Mouse (Mus musculus) gastrocnemius, postnatal 10 days (tissue): Measurements from ENCODE around the gene Slc47a2. TPM values are rescaled to one million over a fixed set of nuclear protein-coding genes. Genes with fewer than 3 reads are reported as not detected.

Experiments
- DNase-seq: peaks from one replicate; pipeline ENCODE4 v3.0.0; 2021; ENCODE audit warnings: mixed read lengths
- total RNA-seq, 2 experiments: library from RNA; stranded (reverse); gene quantifications; 2 replicates each; pipeline ENCODE4 v1.2.3; 2021

Gene Slc47a2
- total RNA-seq, 2 experiments from 2014 or later: not detected

GRCm38 (mm10) chr11:61283414-61284049, 59.1 kb downstream of the Slc47a2 start:
- no peak for DNase-seq

GRCm38 (mm10) chr11:61278445-61279077, 64.1 kb downstream of the Slc47a2 start:
- DNase-seq: no peak

GRCm38 (mm10) chr11:61277937-61278336, 64.7 kb downstream of the Slc47a2 start:
- no peak for DNase-seq

GRCm38 (mm10) chr11:61276482-61276881, 66.2 kb downstream of the Slc47a2 start:
- no peak for DNase-seq

- no peak for DNase-seq
Measured at GRCm38 (mm10) chr11:61275106-61275505, 67.6 kb downstream of the Slc47a2 start.

- no peak for DNase-seq
Measured at GRCm38 (mm10) chr11:61274421-61274820, 68.2 kb downstream of the Slc47a2 start.

GRCm38 (mm10) chr11:61273928-61274327, 68.7 kb downstream of the Slc47a2 start:
- no peak for DNase-seq

GRCm38 (mm10) chr11:61271612-61272011, 71.0 kb downstream of the Slc47a2 start:
- no peak for DNase-seq

GRCm38 (mm10) chr11:61270406-61270805, 72.3 kb downstream of the Slc47a2 start:
- no peak for DNase-seq

- DNase-seq: no peak
Measured at GRCm38 (mm10) chr11:61268626-61269349, 73.9 kb downstream of the Slc47a2 start.

- DNase-seq: peak; percentile 93
Measured at GRCm38 (mm10) chr11:61266551-61267533, 75.8 kb downstream of the Slc47a2 start, which contains the start of gene Aldh3a2. Aldh3a2 (minus strand) TSS chr11:61267464.

- DNase-seq: no peak
Measured at GRCm38 (mm10) chr11:61263841-61264240, 78.8 kb downstream of the Slc47a2 start.

GRCm38 (mm10) chr11:61262516-61262915, 80.1 kb downstream of the Slc47a2 start:
- no peak for DNase-seq

- DNase-seq: no peak
Measured at GRCm38 (mm10) chr11:61259106-61259505, 83.6 kb downstream of the Slc47a2 start.

- no peak for DNase-seq
Measured at GRCm38 (mm10) chr11:61252807-61253206, 89.9 kb downstream of the Slc47a2 start.

GRCm38 (mm10) chr11:61251741-61252140, 90.9 kb downstream of the Slc47a2 start:
- DNase-seq: no peak

Other genes starting within 250 kb of the Slc47a2 start
- 1 to 10 TPM in 1 of 2 experiments, under 1 TPM in 1; 0.61 to 1.2 TPM for gene Tnfrsf13b, start 216.1 kb downstream of the Slc47a2 start, total RNA-seq
- gene Usp22, start 167.8 kb downstream of the Slc47a2 start, total RNA-seq: 10 to 100 TPM; 28.1 to 39.3 TPM
- under 1 TPM; 0.23 to 0.34 TPM for gene Aldh3a1, start 135.3 kb downstream of the Slc47a2 start, total RNA-seq
- 10 to 100 TPM; 18.6 to 22.6 TPM for gene Aldh3a2, start 75.4 kb downstream of the Slc47a2 start, total RNA-seq
- 1 to 10 TPM; 4.2 to 5.0 TPM for gene Slc47a1, start 35.5 kb upstream of the Slc47a2 start, total RNA-seq
- 1 to 10 TPM; 2.0 to 2.6 TPM for gene Rnf112, start 111.3 kb upstream of the Slc47a2 start, total RNA-seq
- 100 to 1,000 TPM; 245 to 288 TPM for gene Mfap4, start 142.6 kb upstream of the Slc47a2 start, total RNA-seq
- 10 to 100 TPM in 1 of 2 experiments, 1 to 10 TPM in 1; 8.4 to 12.9 TPM for gene Mapk7, start 151.5 kb upstream of the Slc47a2 start, total RNA-seq
- gene B9d1, start 162.3 kb upstream of the Slc47a2 start, total RNA-seq: 1 to 10 TPM; 5.9 to 9.7 TPM
- 10 to 100 TPM; 25.0 to 29.2 TPM for gene Epn2, start 236.8 kb upstream of the Slc47a2 start, total RNA-seq